Mouse (Mus musculus): ENCODE data around the gene Ccdc93. TPM values are rescaled to one million over a fixed set of nuclear protein-coding genes. Genes with fewer than 3 reads are reported as not detected.

Gene Ccdc93
- total and polyA plus RNA-seq, 3 experiments, result 21.3 to 21.5 TPM; not detected in 1

DNA sequence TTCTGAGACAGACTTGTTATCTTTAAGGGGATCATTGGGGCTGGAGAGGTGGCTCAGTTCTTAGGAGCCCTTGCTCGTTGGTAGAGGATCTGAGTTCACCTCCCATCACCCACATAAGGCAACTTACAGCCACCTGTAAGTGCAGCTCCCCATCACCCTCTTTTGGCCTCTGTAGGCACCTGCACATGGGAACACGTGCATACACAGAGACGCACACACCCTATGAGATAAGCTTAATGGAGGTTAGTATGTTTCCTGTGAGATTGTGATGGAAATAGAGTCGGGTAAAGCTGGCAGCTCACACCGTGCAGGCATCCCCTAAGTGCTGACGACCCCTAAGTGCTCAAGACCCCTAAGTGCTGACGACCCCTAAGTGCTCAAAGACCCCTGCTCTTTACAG, 100.6 kb downstream of the Ccdc93 start:
- Histone ChIP-seq H3K9ac (ENCODE audit: control insufficient read depth, low read depth, low read length, poor library complexity, severe bottlenecking) (no peak overlapping the region), H3K4me3 (ENCODE audit: control insufficient read depth in 1 of 2, insufficient read depth in 1 of 2, low read depth in 2 of 2, low read length in 2 of 2) (no peak overlapping the region), H3K9me3 (replicated peaks; ENCODE audit: insufficient read depth, low read length) (no peaks in the 10 kb centered on the region), H3K27me3 (ENCODE audit: control insufficient read depth in 1 of 2, insufficient read depth in 2 of 2, low read length in 2 of 2) (peaks cover 0 to 2% of the 10 kb centered on the region in 2 experiments; a peak in 2 of 4 replicates), H3K79me2 (ENCODE audit: control insufficient read depth, insufficient read depth, low read length, poor library complexity) (no peaks in the 10 kb centered on the region), H3K4me1 (ENCODE audit: control insufficient read depth in 1 of 2, insufficient read depth in 2 of 2, low read length in 2 of 2) (no peaks in the 10 kb centered on the region), H3K27ac (ENCODE audit: control insufficient read depth, low read depth, low read length) (no peak overlapping the region), H3K36me3 (ENCODE audit: control insufficient read depth in 1 of 2, insufficient read depth in 2 of 2, low read length in 2 of 2) (peaks cover 0 to 2% of the 10 kb centered on the region in 2 experiments; a peak in 1 of 4 replicates)
- peak; percentile 21 for DNase-seq (ENCODE audit: low read depth, low spot score)
- no peak for TF ChIP-seq GABPA (IDR thresholded peaks at IDR 0.05; ENCODE audit: low read depth, low read length)
- no peak for TF ChIP-seq UBTF (IDR thresholded peaks at IDR 0.05; ENCODE audit: borderline replicate concordance, insufficient read depth, low read depth, low read length)
- TF ChIP-seq CTCF (IDR thresholded peaks at IDR 0.05 in 2 of 3, conservative IDR thresholded peaks at IDR 0.05 in 1 of 3; ENCODE audit: control insufficient read depth in 1 of 3, insufficient read depth in 1 of 3, low read depth in 2 of 3, low read length in 3 of 3, poor library complexity in 1 of 3, severe bottlenecking in 1 of 3), result peak in 1 of 3 experiments; percentile 14; a peak in 1 of 6 replicates
- no peak for TF ChIP-seq NELFE (IDR thresholded peaks at IDR 0.05; ENCODE audit: low read depth, low read length)
- no peak for TF ChIP-seq POLR2A (IDR thresholded peaks at IDR 0.05; ENCODE audit: control insufficient read depth in 1 of 2, insufficient read depth in 1 of 2, low read depth in 1 of 2, low read length in 2 of 2, poor library complexity in 1 of 2)
- TF ChIP-seq NRF1 (IDR thresholded peaks at IDR 0.05; ENCODE audit: insufficient read depth, low read depth, low read length, poor library complexity, severe bottlenecking), result no peak
- TF ChIP-seq MXI1 (IDR thresholded peaks at IDR 0.05; ENCODE audit: low read depth, low read length), result no peak
- no peak for TF ChIP-seq SIN3A (IDR thresholded peaks at IDR 0.05; ENCODE audit: low read length)
- peak; percentile 50; the same call in 1 of the 2 replicates for TF ChIP-seq MYC (IDR thresholded peaks at IDR 0.05; ENCODE audit: low read depth, low read length)
- TF ChIP-seq SMC3 (IDR thresholded peaks at IDR 0.05; ENCODE audit: low read depth, low read length), result no peak
- TF ChIP-seq MAZ (IDR thresholded peaks at IDR 0.05; ENCODE audit: low read depth, low read length), result no peak
- no peak for TF ChIP-seq TBP (IDR thresholded peaks at IDR 0.05; ENCODE audit: low read depth, low read length)
- no peak for TF ChIP-seq TAL1 (IDR thresholded peaks at IDR 0.05; ENCODE audit: low read length)
- TF ChIP-seq POLR2AphosphoS5 (IDR thresholded peaks at IDR 0.05; ENCODE audit: borderline replicate concordance, low read depth, low read length), result no peak
- TF ChIP-seq ELF1 (IDR thresholded peaks at IDR 0.05; ENCODE audit: low read depth, low read length), result no peak
- TF ChIP-seq JUND (IDR thresholded peaks at IDR 0.05; ENCODE audit: low read depth, low read length), result no peak
- peak; percentile 65; the same call in 1 of the 2 replicates for TF ChIP-seq BHLHE40 (IDR thresholded peaks at IDR 0.05; ENCODE audit: borderline replicate concordance, low read depth, low read length)
- TF ChIP-seq HCFC1 (IDR thresholded peaks at IDR 0.05; ENCODE audit: low read depth, low read length), result no peak
- TF ChIP-seq RAD21 (IDR thresholded peaks at IDR 0.05; ENCODE audit: low read depth, low read length), result no peak
- TF ChIP-seq KAT2A (conservative IDR thresholded peaks at IDR 0.05; ENCODE audit: low read depth, low read length), result no peak
- TF ChIP-seq RCOR1 (IDR thresholded peaks at IDR 0.05; ENCODE audit: low read depth, low read length), result no peak
- TF ChIP-seq E2F4 (IDR thresholded peaks at IDR 0.05; ENCODE audit: borderline replicate concordance, low read depth, low read length), result no peak
- TF ChIP-seq ZKSCAN1 (IDR thresholded peaks at IDR 0.05; ENCODE audit: low read depth, low read length), result no peak
- no peak for TF ChIP-seq CHD1 (IDR thresholded peaks at IDR 0.05; ENCODE audit: low read depth, low read length)
- TF ChIP-seq GATA1 (IDR thresholded peaks at IDR 0.05; ENCODE audit: low read depth, low read length), result no peak; the same call in 1 of the 2 replicates
- TF ChIP-seq ZNF384 (IDR thresholded peaks at IDR 0.05; ENCODE audit: low read depth, low read length), result no peak
- peak in 1 of 2 experiments; percentile 63; a peak in 1 of 4 replicates for TF ChIP-seq EP300 (IDR thresholded peaks at IDR 0.05; ENCODE audit: low read depth in 1 of 2, low read length in 2 of 2)
- no peak for TF ChIP-seq POLR2AphosphoS2 (IDR thresholded peaks at IDR 0.05; ENCODE audit: low read length)
- peak; percentile 79 for TF ChIP-seq TCF12 (IDR thresholded peaks at IDR 0.05; ENCODE audit: low read depth, low read length)
- no peak for TF ChIP-seq CHD2 (IDR thresholded peaks at IDR 0.05; ENCODE audit: low read length)
- TF ChIP-seq ETS1 (IDR thresholded peaks at IDR 0.05; ENCODE audit: low read depth, low read length), result 0 out of 2 replicates have a peak, but pooled peaks have one; percentile 12
- TF ChIP-seq MYB (IDR thresholded peaks at IDR 0.05; ENCODE audit: low read depth, low read length), result no peak
- peak; percentile 51; the same call in 1 of the 2 replicates for TF ChIP-seq MAX (IDR thresholded peaks at IDR 0.05; ENCODE audit: low read length)
- no peak for TF ChIP-seq ZC3H11A (IDR thresholded peaks at IDR 0.05; ENCODE audit: low read depth, low read length)
- TF ChIP-seq USF1 (IDR thresholded peaks at IDR 0.05; ENCODE audit: low read depth, low read length), result no peak
- TF ChIP-seq ZMIZ1 (IDR thresholded peaks at IDR 0.05; ENCODE audit: low read depth, low read length), result no peak
- no peak for TF ChIP-seq MAFK (IDR thresholded peaks at IDR 0.05; ENCODE audit: borderline replicate concordance, low read depth, low read length)
- TF ChIP-seq USF2 (IDR thresholded peaks at IDR 0.05; ENCODE audit: borderline replicate concordance in 1 of 2, insufficient read depth in 1 of 2, low read depth in 1 of 2, low read length in 2 of 2), result no peak
